Mouse (Mus musculus) myocyte (in vitro differentiated cells): Measurements from ENCODE around the gene Hdac9.

Experiments
- CEBPB ChIP-seq: IDR thresholded peaks from 2 replicates; pipeline ENCODE4 v1.6.1; 2011; ENCODE audit warnings: mild to moderate bottlenecking, moderate library complexity; ENCODE audit not compliant: poor library complexity, insufficient read depth, severe bottlenecking
- E2F4 ChIP-seq: IDR thresholded peaks from one replicate; pipeline ENCODE4 v1.6.1; 2011; ENCODE audit warnings: mild to moderate bottlenecking, control low read depth, moderate library complexity; ENCODE audit not compliant: insufficient read depth
- MAX ChIP-seq: IDR thresholded peaks from one replicate; pipeline ENCODE4 v1.6.1; 2011; ENCODE audit warnings: low read depth, mild to moderate bottlenecking, control low read depth
- MYOD1 ChIP-seq, 3 experiments: IDR thresholded peaks; one replicate each; pipeline ENCODE4 v1.6.1; 2011; ENCODE audit warnings: control low read depth in 2 of 3, low read depth in 2 of 3, mild to moderate bottlenecking in 2 of 3, moderate library complexity in 1 of 3; ENCODE audit not compliant: insufficient read length in 2 of 3, control insufficient read depth in 1 of 3
- MYOG ChIP-seq, 3 experiments: IDR thresholded peaks; one replicate each; pipeline ENCODE4 v1.6.1; 2011; ENCODE audit warnings: control low read depth in 2 of 3, low read depth in 2 of 3, mild to moderate bottlenecking in 2 of 3; ENCODE audit not compliant: insufficient read length in 2 of 3, control insufficient read depth in 1 of 3, insufficient read depth in 1 of 3
- POLR2A ChIP-seq: IDR thresholded peaks from one replicate; pipeline ENCODE4 v1.6.1; 2011; ENCODE audit warnings: low read depth, mild to moderate bottlenecking, control low read depth, moderate library complexity; ENCODE audit not compliant: insufficient read length
- POLR2AphosphoS2 ChIP-seq: IDR thresholded peaks from one replicate; pipeline ENCODE4 v1.6.1; 2011; ENCODE audit warnings: low read depth, control low read depth; ENCODE audit not compliant: insufficient read length
- REST ChIP-seq: IDR thresholded peaks from one replicate; pipeline ENCODE4 v1.6.1; 2011; ENCODE audit warnings: mild to moderate bottlenecking, control low read depth, moderate library complexity; ENCODE audit not compliant: insufficient read depth, insufficient read length
- SRF ChIP-seq: IDR thresholded peaks from one replicate; pipeline ENCODE4 v1.6.1; 2011; ENCODE audit warnings: low read depth; ENCODE audit not compliant: control insufficient read depth, insufficient read length
- TCF12 ChIP-seq: IDR thresholded peaks from one replicate; pipeline ENCODE4 v1.6.1; 2011; ENCODE audit warnings: mild to moderate bottlenecking, control low read depth; ENCODE audit not compliant: poor library complexity, insufficient read depth, severe bottlenecking
- TCF3 ChIP-seq: IDR thresholded peaks from one replicate; pipeline ENCODE4 v1.6.1; 2011; ENCODE audit warnings: low read depth, control low read depth; ENCODE audit not compliant: insufficient read length
- USF1 ChIP-seq: IDR thresholded peaks from one replicate; pipeline ENCODE4 v1.6.1; 2011; ENCODE audit warnings: low read depth, mild to moderate bottlenecking, control low read depth, moderate library complexity

- no peak for TF ChIP-seq MAX
- no peak for TF ChIP-seq POLR2A
- no peak for TF ChIP-seq USF1
- TF ChIP-seq TCF12 = no peak
- no peak for TF ChIP-seq MYOD1 (IDR thresholded peaks at IDR 0.05; ENCODE audit: control insufficient read depth in 1 of 3, insufficient read length in 2 of 3, low read depth in 2 of 3)
- no peak for TF ChIP-seq E2F4
- TF ChIP-seq MYOG (IDR thresholded peaks at IDR 0.05; ENCODE audit: control insufficient read depth in 1 of 3, insufficient read depth in 1 of 3, insufficient read length in 2 of 3, low read depth in 2 of 3) = no peak
- TF ChIP-seq POLR2AphosphoS2 = no peak
- TF ChIP-seq CEBPB = no peak
- TF ChIP-seq SRF = no peak
- no peak for TF ChIP-seq REST
- no peak for TF ChIP-seq TCF3
These were observed 169.6 kb downstream of the Hdac9 start for GRCm38 (mm10) chr12:34747266-34747665.
